Mouse (Mus musculus): ENCODE measurements around the gene Dnah8.
A peak's percentile ranks its signal among the peaks of the same experiment; 100 is the strongest.

Gene Dnah8

GRCm38 (mm10) chr17:30662131-30662530, 38.0 kb downstream of the Dnah8 start:
- no peak for DNase-seq (ENCODE audit: low read depth, low spot score)

- no peak for DNase-seq (ENCODE audit: low read depth, low spot score)
These were observed 39.0 kb downstream of the Dnah8 start for GRCm38 (mm10) chr17:30663170-30663569.

- peak; percentile 64 for DNase-seq (ENCODE audit: low read depth, low spot score)
These were observed 40.7 kb downstream of the Dnah8 start for GRCm38 (mm10) chr17:30664856-30665255.

- DNase-seq (ENCODE audit: low read depth, low spot score), result peak; percentile 48
These were observed 48.4 kb downstream of the Dnah8 start for GRCm38 (mm10) chr17:30672556-30672955.

DNA sequence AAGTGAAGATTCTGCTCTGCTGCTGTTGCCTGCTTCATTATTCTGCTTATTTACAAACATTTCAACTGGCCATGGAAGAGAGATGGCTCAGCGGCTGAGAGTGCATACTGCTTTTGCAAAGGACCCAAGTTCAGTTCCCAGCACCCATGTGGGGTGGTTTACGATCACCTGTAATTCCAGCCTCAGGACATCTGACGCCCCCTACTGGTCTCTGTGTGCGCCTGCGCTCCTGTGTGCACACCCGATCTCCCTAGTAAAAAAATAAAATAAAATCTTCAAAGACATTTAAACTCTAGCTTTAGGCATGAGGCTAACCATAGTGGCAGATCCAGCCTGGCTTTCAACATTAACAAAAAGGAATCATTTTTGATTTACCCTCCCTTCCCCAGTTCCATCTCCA, 48.9 kb downstream of the Dnah8 start:
- DNase-seq (ENCODE audit: low read depth, low spot score), result peak; percentile 63

- DNase-seq (ENCODE audit: low read depth, low spot score), result no peak
These were observed 51.0 kb downstream of the Dnah8 start for GRCm38 (mm10) chr17:30675021-30675740.

DNA sequence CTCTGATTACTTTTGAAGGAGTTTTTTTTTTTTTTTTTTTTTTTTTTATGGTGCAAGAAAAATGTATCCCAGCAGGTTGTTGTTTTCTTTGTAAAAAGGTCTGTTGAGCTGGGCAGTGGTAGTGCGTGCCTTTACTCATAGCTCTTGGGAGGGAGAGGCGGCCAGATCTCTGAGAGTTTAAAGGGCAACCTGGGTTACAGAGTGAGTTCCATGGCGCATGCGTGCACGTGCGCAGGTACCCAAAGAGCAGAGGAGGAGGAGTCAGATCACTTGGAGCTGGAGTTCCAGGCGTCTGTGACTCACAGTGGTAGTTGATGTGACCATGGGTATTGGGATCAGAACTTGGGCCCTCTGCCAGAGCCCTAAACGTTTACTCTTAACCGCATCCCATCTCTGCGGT, 54.4 kb downstream of the Dnah8 start:
- DNase-seq (ENCODE audit: low read depth, low spot score), result peak; percentile 37

GRCm38 (mm10) chr17:30679612-30680011, 55.5 kb downstream of the Dnah8 start:
- DNase-seq (ENCODE audit: low read depth, low spot score), result peak; percentile 76

DNA sequence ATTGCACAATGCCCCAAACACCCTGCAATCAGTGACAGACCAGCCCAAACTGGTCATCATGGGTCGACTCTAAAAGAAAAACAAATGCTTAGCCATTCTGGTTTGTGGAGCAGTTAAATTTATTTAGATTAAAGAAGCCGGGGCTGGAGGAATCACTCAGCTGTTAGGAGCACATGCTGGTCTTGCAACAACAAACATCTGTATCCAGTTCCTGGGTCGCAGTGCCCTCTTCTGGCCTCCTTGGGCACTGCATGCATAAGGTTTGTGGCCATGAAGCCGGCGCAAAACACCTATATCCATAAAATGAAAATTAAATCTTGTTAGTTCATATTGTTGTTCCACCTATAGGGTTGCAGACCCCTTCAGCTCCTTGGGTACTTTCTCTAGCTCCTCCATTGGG, 57.5 kb downstream of the Dnah8 start:
- DNase-seq (ENCODE audit: low read depth, low spot score), result peak; percentile 86

GRCm38 (mm10) chr17:30690181-30690580, 66.0 kb downstream of the Dnah8 start:
- no peak for DNase-seq (ENCODE audit: low read depth, low spot score)

GRCm38 (mm10) chr17:30691481-30691880, 67.3 kb downstream of the Dnah8 start:
- DNase-seq (ENCODE audit: low read depth, low spot score), result no peak

GRCm38 (mm10) chr17:30694281-30694680, 70.1 kb downstream of the Dnah8 start:
- DNase-seq (ENCODE audit: low read depth, low spot score), result no peak

- peak; percentile 81 for DNase-seq (ENCODE audit: low read depth, low spot score)
These were observed 90.6 kb downstream of the Dnah8 start for GRCm38 (mm10) chr17:30714732-30715131.

- peak; percentile 60 for DNase-seq (ENCODE audit: low read depth, low spot score)
These were observed 94.0 kb downstream of the Dnah8 start for GRCm38 (mm10) chr17:30718197-30718596.

DNA sequence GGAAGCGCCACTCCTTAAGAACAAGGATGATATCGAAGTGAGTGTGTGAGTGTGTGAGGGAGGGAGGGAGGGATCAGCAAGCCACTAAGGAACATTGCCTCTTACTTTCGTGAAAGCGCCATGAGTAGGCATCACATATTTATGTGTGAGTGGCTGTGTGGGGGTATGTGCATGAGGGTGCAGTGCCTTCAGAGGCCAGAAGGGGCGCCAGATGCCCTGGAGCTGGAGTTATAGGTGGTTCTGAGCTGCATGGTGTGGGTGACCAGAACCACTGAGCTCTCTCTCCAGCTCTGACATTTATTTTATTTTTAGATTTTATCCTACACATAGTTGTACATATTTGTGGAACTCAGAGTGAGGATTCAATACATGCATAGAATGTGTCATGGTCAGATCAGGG, 94.9 kb downstream of the Dnah8 start:
- DNase-seq (ENCODE audit: low read depth, low spot score), result peak; percentile 60

GRCm38 (mm10) chr17:30727788-30728187, 103.6 kb downstream of the Dnah8 start:
- DNase-seq (ENCODE audit: low read depth, low spot score), result peak; percentile 56

- DNase-seq (ENCODE audit: low read depth, low spot score), result no peak
These were observed 108.6 kb downstream of the Dnah8 start for GRCm38 (mm10) chr17:30732736-30733135.

GRCm38 (mm10) chr17:30734770-30735169, 110.6 kb downstream of the Dnah8 start:
- DNase-seq (ENCODE audit: low read depth, low spot score), result peak; percentile 52

DNA sequence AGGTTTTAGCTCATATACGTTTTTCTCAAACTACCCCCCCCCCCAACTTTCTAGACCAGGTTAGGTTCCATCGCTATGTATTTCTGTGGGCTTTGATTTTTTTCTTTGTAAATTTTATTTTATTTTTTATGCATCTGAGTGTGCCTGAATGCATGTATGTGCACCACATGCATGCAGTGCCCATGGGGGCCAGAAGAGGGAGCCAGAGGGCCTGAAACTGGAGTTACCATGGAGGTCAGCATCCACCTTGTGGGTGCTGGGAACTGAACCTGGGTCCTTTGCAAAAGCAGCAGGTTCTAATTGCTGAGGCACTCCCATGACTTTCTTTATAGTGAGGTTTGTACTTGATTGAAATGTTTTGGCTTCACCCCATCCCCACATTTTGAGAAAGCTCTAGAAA, 111.3 kb downstream of the Dnah8 start:
- peak; percentile 67 for DNase-seq (ENCODE audit: low read depth, low spot score)

DNA sequence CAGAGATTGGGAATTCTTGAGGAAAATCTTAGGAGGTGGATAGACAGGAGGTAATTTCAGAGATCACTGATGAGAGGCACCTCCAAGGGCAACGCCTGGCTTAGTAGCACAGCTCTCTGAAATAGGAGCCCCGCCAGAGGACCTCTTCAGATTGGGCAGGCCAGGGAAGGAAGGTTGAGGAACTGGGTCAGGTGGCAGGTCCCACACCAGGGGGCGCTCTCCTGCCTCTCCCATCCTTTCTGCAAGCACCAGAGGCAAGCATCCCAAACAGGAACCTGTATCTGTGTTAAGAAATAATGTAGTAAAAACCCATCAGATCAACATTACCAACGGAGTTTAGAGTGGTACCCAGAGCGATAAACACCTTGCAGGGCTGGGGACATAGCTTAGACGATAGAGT, 113.6 kb downstream of the Dnah8 start:
- peak; percentile 87 for DNase-seq (ENCODE audit: low read depth, low spot score)

GRCm38 (mm10) chr17:30739769-30740168, 115.6 kb downstream of the Dnah8 start:
- DNase-seq (ENCODE audit: low read depth, low spot score), result peak; percentile 44

DNA sequence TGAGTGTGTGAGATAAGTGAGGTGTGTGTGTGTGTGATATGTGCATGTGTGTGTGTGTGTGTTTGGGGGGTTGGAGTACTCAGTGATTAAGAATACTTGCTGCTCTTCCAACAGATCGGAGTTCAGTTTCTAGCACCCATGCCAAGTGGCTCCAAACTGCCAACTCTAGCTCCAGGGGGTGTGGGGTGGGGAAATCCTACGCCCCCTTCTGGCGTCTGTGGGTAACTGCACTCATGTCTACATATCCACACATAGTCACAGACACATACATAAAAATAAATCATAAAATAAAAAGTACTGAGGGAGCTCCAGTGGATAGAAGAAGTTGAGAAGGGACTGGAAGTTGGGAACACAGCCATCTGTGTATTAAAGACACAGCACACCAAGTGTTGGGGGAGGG, 119.8 kb downstream of the Dnah8 start:
- no peak for DNase-seq (ENCODE audit: low read depth, low spot score)

DNA sequence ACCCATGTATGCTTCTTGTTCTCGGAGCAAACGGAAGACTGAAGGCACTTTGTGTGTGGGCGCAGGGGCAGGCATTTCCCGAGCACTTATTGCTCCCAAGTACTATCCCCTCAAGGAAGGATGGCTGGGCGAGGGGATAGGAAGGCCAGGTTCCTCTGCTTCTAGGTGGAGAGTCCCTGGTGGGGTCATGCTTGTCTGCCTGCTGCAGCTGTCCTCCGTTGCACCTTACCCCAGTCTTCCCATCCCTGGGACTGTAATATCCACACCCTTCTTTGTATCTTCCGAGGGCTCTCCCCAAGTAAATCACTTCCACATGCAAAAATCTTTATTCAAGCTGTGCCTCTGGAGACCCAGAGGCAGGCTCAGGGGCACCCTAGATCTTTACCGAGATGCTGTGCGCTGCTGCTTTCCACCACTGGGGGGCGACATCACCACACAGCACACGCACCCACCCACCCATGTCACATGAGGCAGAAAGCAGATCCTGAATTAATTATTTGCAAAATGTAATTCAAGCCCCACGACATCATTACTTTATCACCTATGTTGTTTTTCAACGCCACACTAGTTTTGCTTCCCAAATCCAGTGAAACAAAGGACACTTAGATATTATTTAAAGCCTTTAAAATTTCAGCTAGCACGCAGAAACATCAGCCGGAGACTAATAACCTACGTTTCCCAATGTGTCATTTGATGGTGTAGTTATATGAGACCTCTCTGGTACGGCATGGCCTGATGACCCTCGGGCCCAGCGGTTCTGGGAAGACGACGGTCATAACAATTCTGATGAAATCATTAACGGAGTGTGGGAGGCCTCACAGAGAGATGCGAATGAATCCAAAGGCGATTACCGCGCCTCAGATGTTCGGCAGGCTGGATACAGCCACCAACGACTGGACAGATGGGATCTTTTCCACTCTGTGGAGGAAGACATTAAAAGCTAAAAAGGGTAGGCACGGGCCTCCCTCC, 122.2 kb downstream of the Dnah8 start:
- peak; percentile 71 for DNase-seq (ENCODE audit: low read depth, low spot score)
